Mouse (Mus musculus) heart, embryonic 12.5 days (tissue): Measurements from ENCODE around the gene Ubqlnl. TPM values are rescaled to one million over a fixed set of nuclear protein-coding genes. Genes with fewer than 3 reads are reported as not detected.

Experiments used
- ATAC-seq: fragments of 200-750 bp; cut with Nextera tagmentation; 2 replicates; pipeline ENCODE4 v1.8.0; 2017; ENCODE audit warnings: moderate TSS enrichment, moderate library complexity; ENCODE audit not compliant: insufficient number of reproducible peaks, low FRiP score
- H3K27ac ChIP-seq: fragments of 300-500 bp; sonication (generic); 2 replicates; pipeline ENCODE4 v1.5.1; 2016; ENCODE audit warnings: mild to moderate bottlenecking, moderate library complexity; ENCODE audit not compliant: poor library complexity, severe bottlenecking
- H3K27me3 ChIP-seq: fragments of 300-500 bp; sonication (generic); replicated peaks from 2 replicates; pipeline ENCODE4 v1.6.1; 2016; ENCODE audit warnings: mild to moderate bottlenecking, moderate library complexity
- H3K36me3 ChIP-seq: fragments of 300-500 bp; sonication (generic); 2 replicates; pipeline ENCODE4 v1.6.1; 2016; ENCODE audit warnings: mild to moderate bottlenecking, moderate library complexity
- H3K4me1 ChIP-seq: fragments of 300-500 bp; sonication (generic); replicated peaks from 2 replicates; pipeline ENCODE4 v1.6.1; 2016; ENCODE audit warnings: mild to moderate bottlenecking
- H3K4me2 ChIP-seq: fragments of 300-500 bp; sonication (generic); 2 replicates; pipeline ENCODE4 v1.6.1; 2016; ENCODE audit warnings: mild to moderate bottlenecking, moderate library complexity
- H3K4me3 ChIP-seq: fragments of 300-500 bp; sonication (generic); 2 replicates; pipeline ENCODE4 v1.5.1; 2016; ENCODE audit warnings: mild to moderate bottlenecking
- H3K9ac ChIP-seq: fragments of 300-500 bp; sonication (generic); 2 replicates; pipeline ENCODE4 v1.6.1; 2016; ENCODE audit warnings: mild to moderate bottlenecking, moderate library complexity
- H3K9me3 ChIP-seq: fragments of 300-500 bp; sonication (generic); replicated peaks from 2 replicates; pipeline ENCODE4 v1.6.1; 2016; ENCODE audit warnings: mild to moderate bottlenecking, moderate library complexity
- WGBS: fragments of 180-500 bp; shearing (Covaris S2); methylation state at CpG from one replicate; pipeline ENCODE4 v1.1.7; 2016; 5-methylcytosine and 5-hydroxymethylcytosine counted together
- polyA plus RNA-seq: library from polyadenylated mRNA; unstranded; fragments of >200 nt; fragmentation: Nextera tagmentation; extraction: Ambion mirVana; gene quantifications from 2 replicates; pipeline ENCODE4 v1.2.1, GENCODE M21; 2016

Gene Ubqlnl
- polyA plus RNA-seq, 1 experiment from 2014 or later: not detected

DNA sequence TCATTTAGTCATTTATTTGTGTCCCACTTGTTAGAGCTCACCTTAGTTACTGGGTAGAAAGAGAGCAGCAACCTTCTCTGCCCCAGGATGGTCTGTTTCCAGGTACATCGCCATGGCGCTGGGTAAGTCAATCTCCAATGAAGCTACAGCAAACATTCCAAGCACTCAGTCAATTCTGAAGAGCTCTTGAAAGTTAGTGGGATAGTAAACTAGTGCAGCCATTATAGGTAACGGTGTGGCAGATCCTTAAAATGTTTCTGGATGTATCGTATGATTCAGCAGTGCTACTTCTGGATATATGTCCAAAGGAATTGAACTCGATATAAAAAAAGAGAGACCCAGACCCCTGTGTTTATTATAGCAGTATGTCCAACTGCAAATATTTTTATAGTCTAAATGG is 13.1 kb downstream of the Ubqlnl start, which contains the start of gene Olfr643:
Gene Olfr643, minus strand, starts transcription at position 101 of the 400 bp plus-strand sequence.
- ATAC-seq: no peak
- Histone ChIP-seq H3K9me3 (no peaks in the 10 kb centered on the region), H3K27me3 (no peaks in the 10 kb centered on the region), H3K9ac (no peak within 1 kb of the TSS), H3K4me1 (no peaks in the 10 kb centered on the region), H3K27ac (no peak within 1 kb of the TSS), H3K4me3 (no peak within 1 kb of the TSS), H3K4me2 (no peak within 1 kb of the TSS), H3K36me3 (no peaks in the 10 kb centered on the region)
- 81% methylated on average over 5 of the region's 5 CpGs for WGBS

GRCm38 (mm10) chr7:104129726-104130125 is 20.6 kb downstream of the Ubqlnl start, which contains the start of gene Ubqln5:
Gene Ubqln5 (minus strand): TSS chr7:104129826.
- H3K4me3 ChIP-seq: no peak within 1 kb of the TSS
- no peaks in the 10 kb centered on the region for H3K4me1 ChIP-seq
- H3K4me2 ChIP-seq: no peak within 1 kb of the TSS
- peaks cover 8% of the 10 kb centered on the region; the same call in 1 of the 2 replicates for H3K9me3 ChIP-seq
- no peak within 1 kb of the TSS for H3K27ac ChIP-seq
- no peaks in the 10 kb centered on the region for H3K27me3 ChIP-seq
- H3K9ac ChIP-seq: no peak within 1 kb of the TSS
- H3K36me3 ChIP-seq: no peaks in the 10 kb centered on the region
- 90% methylated on average over 5 of the region's 5 CpGs for WGBS
- no peak for ATAC-seq

GRCm38 (mm10) chr7:104104757-104104972 is 45.7 kb downstream of the Ubqlnl start, which contains the start of gene Olfr646:
Gene Olfr646 (plus strand): TSS chr7:104104873.
- Histone ChIP-seq H3K4me1 (no peaks in the 10 kb centered on the region), H3K4me2 (no peak within 1 kb of the TSS), H3K9ac (no peak within 1 kb of the TSS), H3K27ac (no peak within 1 kb of the TSS), H3K4me3 (no peak within 1 kb of the TSS), H3K36me3 (no peaks in the 10 kb centered on the region), H3K9me3 (no peaks in the 10 kb centered on the region), H3K27me3 (no peaks in the 10 kb centered on the region)
- no peak for ATAC-seq

GRCm38 (mm10) chr7:104103913-104104756 is 46.2 kb downstream of the Ubqlnl start:
- Histone ChIP-seq H3K4me1 (no peaks in the 10 kb centered on the region), H3K4me2 (no peak overlapping the region), H3K9me3 (no peaks in the 10 kb centered on the region), H3K27ac (no peak overlapping the region), H3K36me3 (no peaks in the 10 kb centered on the region), H3K27me3 (no peaks in the 10 kb centered on the region), H3K9ac (no peak overlapping the region), H3K4me3 (no peak overlapping the region)
- WGBS: 56% methylated on average over 4 of the region's 4 CpGs
- no peak for ATAC-seq

Other genes starting within 250 kb of the Ubqlnl start
- gene Olfr65, start 247.1 kb downstream of the Ubqlnl start, polyA plus RNA-seq: not detected in 2 replicates
- not detected in 2 replicates for gene Olfr631, start 221.7 kb downstream of the Ubqlnl start, polyA plus RNA-seq
- gene Olfr632, start 216.2 kb downstream of the Ubqlnl start, polyA plus RNA-seq: not detected in 2 replicates
- not detected in 2 replicates for gene Olfr633, start 206.1 kb downstream of the Ubqlnl start, polyA plus RNA-seq
- gene Olfr635, start 179.4 kb downstream of the Ubqlnl start, polyA plus RNA-seq: not detected in 2 replicates
- gene Olfr638, start 151.8 kb downstream of the Ubqlnl start, polyA plus RNA-seq: 0.18 TPM in 1 of 2 replicates, not detected in the other
- gene Olfr639, start 133.3 kb downstream of the Ubqlnl start, polyA plus RNA-seq: 0.03 and 0.04 TPM in 2 replicates
- gene Olfr640, start 125.0 kb downstream of the Ubqlnl start, polyA plus RNA-seq: not detected in 2 replicates
- gene Olfr641, start 115.1 kb downstream of the Ubqlnl start, polyA plus RNA-seq: not detected in 2 replicates
- gene Olfr642, start 97.9 kb downstream of the Ubqlnl start, polyA plus RNA-seq: not detected in 2 replicates
- gene 4930516K23Rik, start 89.1 kb downstream of the Ubqlnl start, polyA plus RNA-seq: not detected in 2 replicates
- gene Olfr644, start 78.7 kb downstream of the Ubqlnl start, polyA plus RNA-seq: not detected in 2 replicates
- gene Olfr645, start 65.1 kb downstream of the Ubqlnl start, polyA plus RNA-seq: not detected in 2 replicates
- gene Olfr646, start 45.7 kb downstream of the Ubqlnl start, polyA plus RNA-seq: not detected in 2 replicates
- gene Ubqln5, start 20.7 kb downstream of the Ubqlnl start, polyA plus RNA-seq: not detected in 2 replicates
- gene Olfr643, start 13.2 kb downstream of the Ubqlnl start, polyA plus RNA-seq: not detected in 2 replicates
- gene Ubqln3, start 7.3 kb downstream of the Ubqlnl start, polyA plus RNA-seq: not detected in 2 replicates
- not detected in 2 replicates for gene Olfm5, start 14.3 kb upstream of the Ubqlnl start, polyA plus RNA-seq
- gene Olfr648, start 32.8 kb upstream of the Ubqlnl start, polyA plus RNA-seq: 0.28 and 0.32 TPM in 2 replicates
- gene Olfr649, start 45.4 kb upstream of the Ubqlnl start, polyA plus RNA-seq: not detected in 2 replicates
- gene Trim6, start 68.2 kb upstream of the Ubqlnl start, polyA plus RNA-seq: 7.6 and 7.7 TPM in 2 replicates
- 2.4 TPM in 2 replicates for gene Trim34a, start 93.9 kb upstream of the Ubqlnl start, polyA plus RNA-seq
- gene Trim5, start 137.5 kb upstream of the Ubqlnl start, polyA plus RNA-seq: 0.53 and 0.64 TPM in 2 replicates
- gene Trim12a, start 164.9 kb upstream of the Ubqlnl start, polyA plus RNA-seq: 10.0 and 11.8 TPM in 2 replicates
- 0.17 TPM in 1 of 2 replicates, not detected in the other for gene Trim34b, start 178.9 kb upstream of the Ubqlnl start, polyA plus RNA-seq
- gene Trim12c, start 202.8 kb upstream of the Ubqlnl start, polyA plus RNA-seq: 2.3 and 2.4 TPM in 2 replicates
- not detected in 2 replicates for gene Trim30b, start 219.3 kb upstream of the Ubqlnl start, polyA plus RNA-seq